Mouse (Mus musculus) heart, postnatal 0 days (tissue): Measurements from ENCODE around the gene Dot1l.

ENCODE experiments used
- CTCF ChIP-seq: IDR thresholded peaks from 2 replicates; pipeline ENCODE4 v1.5.1; 2016; ENCODE audit warnings: antibody characterized with exemption, control low read depth, low read depth
- EP300 ChIP-seq: IDR thresholded peaks from 2 replicates; pipeline ENCODE4 v1.6.1; 2016; ENCODE audit warnings: antibody characterized with exemption, low read depth

GRCm38 (mm10) chr10:80802996-80803395, 48.0 kb downstream of the Dot1l start:
- TF ChIP-seq CTCF (no peak), EP300 (no peak)
